Mouse (Mus musculus): ENCODE results near the gene Cntnap5c. TPM values are rescaled to one million over a fixed set of nuclear protein-coding genes. Genes with fewer than 3 reads are reported as not detected.
A peak's percentile ranks its signal among the peaks of the same experiment; 100 is the strongest.

The Cntnap5c gene
- polyA plus RNA-seq (2015; fragmentation: Nextera tagmentation; extraction: Ambion mirVana), result not detected in 2 replicates

DNA sequence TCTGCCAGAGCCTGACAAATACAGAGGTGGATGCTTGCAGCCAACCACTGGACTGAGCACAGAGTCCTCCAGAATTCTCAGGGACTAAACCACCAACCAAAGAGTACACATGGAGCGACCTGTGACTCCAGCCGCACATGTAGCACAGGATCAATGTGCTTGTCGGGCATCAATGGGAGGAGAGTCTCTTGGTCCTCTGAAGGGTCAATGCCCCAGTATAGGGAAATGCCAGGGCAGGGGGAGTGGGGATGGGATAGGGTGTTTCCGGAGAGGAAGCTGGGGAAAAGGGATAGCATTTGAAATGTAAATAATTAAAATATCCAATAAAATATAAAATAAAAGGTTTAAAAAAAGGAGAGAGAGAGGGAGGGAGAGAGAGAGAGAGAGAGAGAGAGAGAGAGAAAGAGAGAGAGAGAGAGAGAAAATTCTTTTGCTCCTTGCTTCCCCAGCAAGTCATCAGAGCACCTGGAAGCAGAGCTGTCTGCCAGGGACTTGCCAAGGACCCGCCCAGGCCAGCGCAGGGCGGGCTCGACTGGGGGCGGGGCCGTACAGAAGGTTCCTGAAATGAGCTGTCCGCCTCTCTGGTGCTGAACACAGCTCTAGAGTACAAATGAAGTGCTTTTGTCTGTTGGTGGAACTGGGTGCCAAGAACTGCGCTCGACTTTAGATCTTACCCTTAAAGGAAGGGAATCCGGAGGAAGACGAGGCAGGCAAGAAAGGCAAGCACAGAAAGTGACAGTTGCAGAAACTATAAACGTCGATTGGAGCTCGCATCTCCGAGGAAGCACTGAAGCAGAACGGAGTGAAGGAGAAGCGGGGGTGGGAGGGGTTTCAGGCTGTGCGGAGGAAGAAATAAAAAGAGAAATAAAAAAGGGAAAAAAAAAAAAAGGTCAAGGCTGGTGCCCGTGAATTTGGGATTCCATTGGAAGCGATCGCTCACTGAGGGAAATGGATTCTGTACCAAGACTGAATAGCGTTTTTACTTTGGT, at the start of gene Cntnap5c:
TSS of gene Cntnap5c (plus strand) at position 949 of the 989 bp plus-strand sequence.
- 17% methylated on average over 26 of the region's 26 CpGs for WGBS (ENCODE audit: insufficient replicate concordance)
- H3K4me3 ChIP-seq (replicated peaks), result no peak within 1 kb of the TSS
- no peaks in the 10 kb centered on the region for H3K27me3 ChIP-seq
- H3K9ac ChIP-seq, result no peak within 1 kb of the TSS
- ATAC-seq (ENCODE audit: low read depth) (no peak), DNase-seq (peak; percentile 4)
- no peaks in the 10 kb centered on the region for H3K9me3 ChIP-seq (replicated peaks)
- no peak within 1 kb of the TSS for H3K4me2 ChIP-seq
- H3K4me1 ChIP-seq (replicated peaks), result no peaks in the 10 kb centered on the region
- H3K27ac ChIP-seq, result no peak within 1 kb of the TSS
- no peaks in the 10 kb centered on the region for H3K36me3 ChIP-seq

DNA sequence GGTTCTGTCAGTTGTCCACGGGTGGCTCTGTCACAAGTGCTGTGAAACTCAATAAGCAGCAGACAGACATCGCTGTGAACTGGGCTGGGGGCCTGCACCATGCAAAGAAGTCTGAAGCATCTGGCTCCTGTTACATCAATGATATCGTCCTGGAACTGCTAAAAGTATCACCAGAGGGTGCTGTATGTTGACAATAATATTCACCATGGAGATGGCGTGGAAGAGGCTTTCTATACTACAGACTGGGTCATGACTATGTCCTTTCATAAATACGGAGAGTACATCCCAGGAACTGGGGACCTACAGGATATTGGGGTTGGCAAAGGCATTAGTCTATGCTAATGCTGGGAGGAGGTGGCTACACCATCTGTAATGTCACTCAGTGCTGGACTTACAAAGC, 27.3 kb upstream of the Cntnap5c start, which contains the start of gene Gm21834:
TSS of gene Gm21834 (minus strand) at position 101 of the 400 bp plus-strand sequence.
- no peaks in the 10 kb centered on the region for H3K4me1 ChIP-seq (replicated peaks)
- no peak within 1 kb of the TSS for H3K4me2 ChIP-seq
- H3K36me3 ChIP-seq, result no peaks in the 10 kb centered on the region
- ATAC-seq (ENCODE audit: low read depth) (no peak), DNase-seq (no peak)
- no peak within 1 kb of the TSS for H3K4me3 ChIP-seq (replicated peaks)
- H3K27me3 ChIP-seq, result no peaks in the 10 kb centered on the region
- H3K9ac ChIP-seq, result no peak within 1 kb of the TSS
- H3K9me3 ChIP-seq (replicated peaks), result no peaks in the 10 kb centered on the region
- WGBS (ENCODE audit: insufficient replicate concordance), result 59% methylated on average over 5 of the region's 5 CpGs
- no peak within 1 kb of the TSS for H3K27ac ChIP-seq

DNA sequence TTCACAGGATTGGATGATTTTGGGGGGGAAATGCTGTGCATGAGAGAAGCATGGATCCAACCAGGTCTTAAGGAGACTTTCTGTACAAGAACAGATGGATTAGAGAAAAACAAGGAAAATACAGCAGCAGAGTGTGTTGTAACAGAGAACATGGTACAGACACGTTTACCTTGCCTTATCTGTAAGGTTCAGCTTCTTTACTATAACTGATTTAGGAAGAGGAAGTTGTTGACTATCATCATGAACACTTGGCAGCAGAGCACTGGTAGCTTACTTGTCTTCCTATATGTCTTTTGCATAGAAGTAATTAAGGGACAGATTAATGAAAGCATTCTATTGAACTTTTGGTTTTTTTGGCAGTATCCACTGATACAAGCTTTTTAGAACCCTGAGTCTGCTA, 11.3 kb upstream of the Cntnap5c start:
- no peaks in the 10 kb centered on the region for H3K27me3 ChIP-seq
- H3K4me2 ChIP-seq, result no peak overlapping the region
- no peak for DNase-seq
- 4% methylated on average over 1 of the region's 1 CpGs for WGBS (ENCODE audit: insufficient replicate concordance)
- H3K36me3 ChIP-seq, result no peaks in the 10 kb centered on the region
- H3K9ac ChIP-seq, result no peak overlapping the region
- H3K4me3 ChIP-seq (replicated peaks), result no peak overlapping the region
- H3K9me3 ChIP-seq (replicated peaks), result no peaks in the 10 kb centered on the region
- ATAC-seq (ENCODE audit: low read depth), result no peak
- no peaks in the 10 kb centered on the region for H3K4me1 ChIP-seq (replicated peaks)
- no peak overlapping the region for H3K27ac ChIP-seq

DNA sequence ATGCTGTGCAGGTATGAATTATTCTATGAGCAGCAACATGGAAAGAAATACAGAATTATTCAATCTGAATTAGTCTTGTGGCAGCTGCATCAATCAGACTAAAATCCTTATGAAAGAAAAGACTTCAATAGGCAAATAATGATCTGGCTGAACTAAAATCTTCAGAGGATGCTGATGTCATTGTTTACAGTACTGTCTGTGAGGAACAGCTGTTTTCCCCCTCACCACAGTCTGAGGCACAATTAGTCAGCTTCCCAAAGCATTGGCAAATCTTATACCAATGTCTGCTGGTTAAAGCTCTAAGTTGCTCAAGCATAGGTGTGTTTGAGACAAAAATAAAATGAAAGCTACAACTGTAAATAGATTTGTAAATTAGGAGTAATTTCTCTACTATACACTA, 2.1 kb upstream of the Cntnap5c start:
- no peaks in the 10 kb centered on the region for H3K9me3 ChIP-seq (replicated peaks)
- H3K27ac ChIP-seq, result no peak overlapping the region
- ATAC-seq (ENCODE audit: low read depth) (no peak), DNase-seq (no peak)
- H3K9ac ChIP-seq, result no peak overlapping the region
- H3K4me2 ChIP-seq, result no peak overlapping the region
- no peaks in the 10 kb centered on the region for H3K36me3 ChIP-seq
- no peaks in the 10 kb centered on the region for H3K4me1 ChIP-seq (replicated peaks)
- H3K27me3 ChIP-seq, result no peaks in the 10 kb centered on the region
- H3K4me3 ChIP-seq (replicated peaks), result no peak overlapping the region

DNA sequence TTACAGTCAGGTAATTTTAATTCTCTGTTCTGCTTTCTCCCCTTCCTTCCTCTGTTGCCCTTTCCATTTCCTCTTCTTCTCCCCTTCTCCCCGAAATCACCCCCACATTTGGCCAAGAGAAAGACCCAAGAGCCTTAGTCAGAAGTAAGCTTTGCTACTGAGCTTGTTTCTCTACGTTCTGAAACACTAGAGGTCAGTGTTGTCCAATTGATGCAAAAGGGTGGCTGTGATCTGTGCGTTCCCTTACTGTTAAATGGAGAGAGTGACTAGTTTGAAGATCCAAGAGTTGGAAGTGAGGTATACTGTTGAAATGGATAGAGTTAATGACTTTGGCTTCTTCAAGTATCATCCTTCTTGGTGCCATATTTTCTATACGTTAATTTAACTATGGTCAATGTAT, 1.5 kb downstream of the Cntnap5c start:
- no peak for DNase-seq
- Histone ChIP-seq H3K27ac (no peak overlapping the region), H3K9ac (no peak overlapping the region), H3K9me3 (replicated peaks) (no peaks in the 10 kb centered on the region), H3K36me3 (no peaks in the 10 kb centered on the region), H3K4me3 (replicated peaks) (no peak overlapping the region), H3K27me3 (no peaks in the 10 kb centered on the region), H3K4me2 (no peak overlapping the region), H3K4me1 (replicated peaks) (no peaks in the 10 kb centered on the region)
- ATAC-seq (ENCODE audit: low read depth), result no peak
- WGBS (ENCODE audit: insufficient replicate concordance), result 9% methylated on average over 4 of the region's 4 CpGs

DNA sequence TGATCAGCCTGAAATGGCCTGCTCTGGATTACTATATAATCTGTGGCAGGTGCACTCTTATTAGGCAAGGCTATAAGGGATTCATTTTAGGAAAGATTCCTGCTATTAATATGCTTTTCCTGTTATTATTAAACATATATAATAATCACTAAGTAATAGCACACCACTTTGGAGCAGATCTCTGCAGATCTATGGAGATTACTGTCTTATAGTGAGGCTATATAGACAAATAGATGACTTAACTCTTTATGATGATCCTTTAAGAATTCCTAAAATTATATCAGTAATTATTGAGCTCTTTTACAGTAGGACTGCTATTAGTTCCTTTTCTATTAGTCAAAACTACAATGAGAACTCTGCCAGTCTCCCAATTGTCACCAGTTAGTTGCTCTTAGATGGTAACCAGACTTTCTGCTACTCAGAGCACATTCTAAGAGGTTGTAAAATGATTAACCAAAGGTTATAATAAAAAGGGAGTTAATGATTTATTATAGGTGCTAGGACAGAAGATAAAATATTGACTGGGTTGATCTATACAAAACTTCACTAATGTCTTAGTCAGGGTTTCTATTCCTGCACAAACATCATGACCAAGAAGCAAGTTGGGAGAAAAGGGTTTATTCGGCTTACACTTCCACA, 18.9 kb downstream of the Cntnap5c start:
- H3K36me3 ChIP-seq, result no peaks in the 10 kb centered on the region
- H3K27ac ChIP-seq, result no peak overlapping the region
- ATAC-seq (ENCODE audit: low read depth) (no peak), DNase-seq (no peak)
- H3K4me3 ChIP-seq (replicated peaks), result no peak overlapping the region
- no peaks in the 10 kb centered on the region for H3K27me3 ChIP-seq
- no peak overlapping the region for H3K9ac ChIP-seq
- no peak overlapping the region for H3K4me2 ChIP-seq
- 63% methylated on average over 1 of the region's 1 CpGs for WGBS (ENCODE audit: insufficient replicate concordance)
- H3K9me3 ChIP-seq (replicated peaks), result no peaks in the 10 kb centered on the region
- H3K4me1 ChIP-seq (replicated peaks), result no peaks in the 10 kb centered on the region

DNA sequence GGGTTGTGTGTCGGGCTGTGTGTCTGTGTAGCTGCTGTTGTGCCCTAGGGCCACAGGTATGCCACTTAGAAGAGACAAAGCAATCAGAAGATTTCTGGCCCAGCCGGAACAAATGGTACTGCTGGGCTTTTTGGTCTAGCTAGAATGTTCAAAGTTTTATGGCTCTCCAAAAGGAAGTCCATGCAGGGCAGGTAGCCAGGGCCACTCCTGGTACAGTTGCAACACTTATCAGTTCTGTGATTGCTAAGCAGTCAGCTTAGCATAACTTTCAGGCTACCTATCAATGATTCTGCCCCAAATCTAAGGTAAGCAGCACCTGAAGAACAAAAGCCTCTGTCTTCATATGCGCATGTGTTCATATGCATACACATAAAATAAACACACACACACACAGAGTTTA, 26.0 kb downstream of the Cntnap5c start:
- Histone ChIP-seq H3K9me3 (replicated peaks) (no peaks in the 10 kb centered on the region), H3K27ac (no peak overlapping the region), H3K27me3 (no peaks in the 10 kb centered on the region), H3K4me1 (replicated peaks) (no peaks in the 10 kb centered on the region), H3K4me2 (no peak overlapping the region), H3K9ac (no peak overlapping the region), H3K36me3 (no peaks in the 10 kb centered on the region), H3K4me3 (replicated peaks) (no peak overlapping the region)
- ATAC-seq (ENCODE audit: low read depth) (no peak), DNase-seq (no peak)
- WGBS (ENCODE audit: insufficient replicate concordance), result 70% methylated on average over 3 of the region's 3 CpGs

DNA sequence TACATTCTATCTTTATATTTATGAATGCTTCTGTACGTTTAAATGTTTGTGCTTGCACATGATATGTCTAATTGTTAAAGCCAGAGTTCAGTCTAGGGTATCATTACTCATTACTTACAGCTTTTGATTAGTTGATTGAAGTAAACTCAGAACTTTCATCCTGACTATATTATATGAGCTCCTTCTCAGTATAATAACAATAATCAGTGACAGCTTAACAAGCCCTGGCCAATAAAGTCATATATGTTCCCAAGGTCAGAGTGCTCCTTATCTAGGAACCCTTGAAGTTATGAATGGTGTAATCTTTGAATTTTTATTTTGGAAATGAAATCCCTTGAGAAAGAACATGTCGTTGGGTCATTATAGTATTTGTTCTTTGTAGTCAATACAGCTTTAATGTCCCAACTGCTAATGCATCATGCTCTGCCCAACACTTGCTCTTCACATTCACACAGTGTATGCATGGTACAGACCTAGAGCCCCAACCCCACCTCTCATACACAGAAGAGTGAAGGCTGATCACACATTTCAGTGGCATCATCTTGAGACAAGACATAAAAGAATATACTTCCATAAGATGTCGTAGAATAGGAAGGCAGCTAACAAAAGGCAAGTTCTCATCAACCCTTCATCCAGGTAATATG, 27.4 kb downstream of the Cntnap5c start:
- no peak for ATAC-seq (ENCODE audit: low read depth)
- DNase-seq, result no peak
- H3K27me3 ChIP-seq, result no peaks in the 10 kb centered on the region
- no peaks in the 10 kb centered on the region for H3K9me3 ChIP-seq (replicated peaks)
- WGBS (ENCODE audit: insufficient replicate concordance), result 45% methylated on average over 3 of the region's 3 CpGs
- no peak overlapping the region for H3K9ac ChIP-seq
- no peak overlapping the region for H3K4me3 ChIP-seq (replicated peaks)
- no peaks in the 10 kb centered on the region for H3K36me3 ChIP-seq
- H3K4me2 ChIP-seq, result no peak overlapping the region
- H3K4me1 ChIP-seq (replicated peaks), result no peaks in the 10 kb centered on the region
- H3K27ac ChIP-seq, result no peak overlapping the region

DNA sequence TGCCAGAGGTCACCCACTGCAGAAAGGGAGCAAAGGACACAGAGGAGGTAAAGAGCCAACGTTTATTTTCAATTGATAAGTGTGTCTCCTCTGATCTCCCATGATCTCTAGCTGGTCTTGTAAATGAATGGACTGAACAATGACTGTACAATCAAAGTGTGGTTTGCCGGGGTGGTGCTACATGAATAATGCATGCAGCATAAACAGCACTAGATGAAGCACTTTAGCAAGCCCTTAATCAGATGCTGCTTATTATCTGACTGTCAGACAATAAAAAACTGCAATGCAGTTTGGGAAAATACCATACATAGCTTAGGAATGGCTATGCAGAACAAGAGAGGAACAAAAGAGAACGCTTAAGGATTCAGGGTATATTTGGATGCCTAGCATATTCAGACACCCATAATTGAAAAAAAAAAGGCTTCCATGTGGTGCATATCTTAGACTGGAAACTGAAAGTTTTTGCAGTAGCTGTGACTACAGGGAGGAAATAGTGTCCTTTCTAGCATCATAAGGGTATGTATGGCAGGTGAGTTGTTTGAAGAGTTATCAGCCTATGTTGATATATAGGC, 30.1 kb downstream of the Cntnap5c start:
- H3K4me3 ChIP-seq (replicated peaks), result no peak overlapping the region
- H3K9ac ChIP-seq, result no peak overlapping the region
- no peak overlapping the region for H3K27ac ChIP-seq
- no peak overlapping the region for H3K4me2 ChIP-seq
- WGBS (ENCODE audit: insufficient replicate concordance), result 43% methylated on average over 3 of the region's 3 CpGs
- no peaks in the 10 kb centered on the region for H3K27me3 ChIP-seq
- no peaks in the 10 kb centered on the region for H3K4me1 ChIP-seq (replicated peaks)
- ATAC-seq (ENCODE audit: low read depth), result no peak
- H3K9me3 ChIP-seq (replicated peaks), result no peaks in the 10 kb centered on the region
- no peak for DNase-seq
- no peaks in the 10 kb centered on the region for H3K36me3 ChIP-seq

DNA sequence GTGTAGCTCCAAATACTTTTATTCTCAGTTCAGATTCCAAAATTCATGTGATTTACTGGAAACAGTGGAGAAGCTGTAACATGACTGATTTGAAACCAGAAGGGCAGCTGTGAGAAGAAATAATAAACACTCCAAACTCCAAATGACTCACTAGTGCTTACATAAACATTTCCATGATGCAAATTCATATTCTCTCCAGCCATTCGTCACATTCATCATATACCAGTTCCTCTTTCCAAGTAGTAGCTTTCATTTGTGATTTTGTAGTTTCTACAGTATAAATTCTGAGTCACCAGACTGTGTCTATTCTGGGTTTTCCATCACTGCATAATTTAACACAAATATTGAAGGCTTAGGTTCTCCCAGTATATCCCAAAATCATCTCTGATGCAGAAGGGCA, 31.8 kb downstream of the Cntnap5c start:
- no peak overlapping the region for H3K4me2 ChIP-seq
- no peak overlapping the region for H3K4me3 ChIP-seq (replicated peaks)
- no peak overlapping the region for H3K9ac ChIP-seq
- no peaks in the 10 kb centered on the region for H3K36me3 ChIP-seq
- WGBS (ENCODE audit: insufficient replicate concordance), result 45% methylated on average over 1 of the region's 1 CpGs
- H3K27ac ChIP-seq, result no peak overlapping the region
- ATAC-seq (ENCODE audit: low read depth), result no peak
- no peaks in the 10 kb centered on the region for H3K4me1 ChIP-seq (replicated peaks)
- H3K27me3 ChIP-seq, result no peaks in the 10 kb centered on the region
- no peak for DNase-seq
- no peaks in the 10 kb centered on the region for H3K9me3 ChIP-seq (replicated peaks)

Data from liver, embryonic 13.5 days (tissue).